9 mouse cellular contexts compared by ENCODE assay signal in the genomic region with DNA sequence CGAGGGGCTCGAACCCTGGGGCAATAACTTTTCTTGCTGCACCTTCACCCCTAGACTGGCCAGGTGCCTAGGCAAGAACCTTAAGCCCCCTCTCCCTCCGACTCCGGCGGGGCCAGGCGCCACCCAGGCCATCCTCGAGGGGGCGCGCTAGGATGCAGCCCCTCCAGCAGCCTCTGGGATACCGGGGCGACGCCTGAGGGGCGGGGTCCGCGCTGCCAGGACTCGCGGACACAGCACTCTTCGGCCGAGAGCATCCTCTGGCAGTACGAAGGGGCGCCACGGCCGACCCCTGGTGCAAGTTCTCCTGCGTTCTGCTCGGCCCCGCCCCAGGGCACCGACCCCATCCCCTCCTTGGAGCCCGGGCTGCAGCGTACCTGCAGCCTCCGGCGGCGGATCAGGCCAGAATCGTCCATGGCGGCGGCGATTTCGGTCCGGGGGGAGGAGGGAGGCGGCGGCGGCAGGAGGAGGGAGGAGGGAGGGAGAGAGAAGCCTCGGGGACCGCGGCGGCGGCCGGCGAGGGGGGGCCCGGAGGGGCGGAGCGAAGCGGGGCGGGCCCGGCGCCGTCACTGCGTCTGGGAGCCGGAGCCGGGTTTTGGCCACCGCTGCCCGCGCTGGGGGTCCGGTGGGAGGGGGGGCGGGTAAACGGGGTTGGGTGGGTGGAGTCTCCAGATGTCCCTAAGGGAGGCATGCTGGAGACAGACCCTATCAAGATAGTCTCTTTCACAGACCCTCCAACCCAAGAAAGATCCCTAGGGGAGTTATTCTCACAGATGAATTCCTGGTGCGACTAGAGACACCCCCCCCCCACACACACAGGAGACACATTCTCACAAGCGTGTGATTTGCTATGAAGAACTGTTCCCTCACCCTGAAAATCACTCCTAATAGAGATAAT. TPM values are rescaled to one million over a fixed set of nuclear protein-coding genes. Genes with fewer than 3 reads are reported as not detected.
A peak's percentile ranks its signal among the peaks of the same experiment; 100 is the strongest.
DNase-seq lines count a peak whose midpoint lies in the region; ATAC-seq and TF ChIP-seq lines count a peak whose summit lies in the region.
"Had no signal": no experiment of that assay in that cellular context is flagged by ENCODE, and none has a peak within 500 bp of the region (broad histone marks: within the 10 kb centered on the region; RNA-seq: fewer than 3 reads in every experiment).

No protein-coding gene starts in this region.

- no peak for DNase-seq in heart, postnatal 14 days
- peak; percentile 63 to 73 for DNase-seq in cerebellum, postnatal 36 days
- DNase-seq in ovary, postnatal 14 days (ENCODE audit: low spot score) = no peak
- no peak for DNase-seq in kidney, adult 2 months

- H3K27ac ChIP-seq in heart, embryonic 14.5 days (replicated peaks in 1 of 2; ENCODE audit: control insufficient read depth in 1 of 2, insufficient read depth in 1 of 2, low read depth in 2 of 2, low read length in 2 of 2) = no peak overlapping the region
- peak overlapping the region; percentile 37; the same call in 1 of the 2 replicates for H3K27ac ChIP-seq in hindbrain, embryonic 12.5 days
- peak overlapping the region; percentile 69 for H3K27ac ChIP-seq in midbrain, embryonic 13.5 days
- no peak overlapping the region for H3K27ac ChIP-seq in kidney, adult 2 months (ENCODE audit: insufficient read depth, low read depth, low read length)

- intact Hi-C loops in heart, postnatal 14 days (cut with DNase I) = no loop called here

- peak overlapping the region; percentile 64 for H3K4me2 ChIP-seq in heart, embryonic 14.5 days (ENCODE audit: low read length)
- H3K4me2 ChIP-seq in hindbrain, embryonic 12.5 days (replicated peaks) = peak overlapping the region; percentile 67
- H3K4me2 ChIP-seq in midbrain, embryonic 13.5 days (replicated peaks) = peak overlapping the region; percentile 92

- 2% methylated on average over 45 of the region's 67 CpGs for WGBS in heart, embryonic 14.5 days
- WGBS in hindbrain, embryonic 12.5 days = under 1% methylated on average over 49 of the region's 67 CpGs
- WGBS in midbrain, embryonic 13.5 days = under 1% methylated on average over 51 of the region's 67 CpGs
- WGBS in kidney, adult 2 months = 1% methylated on average over 46 of the region's 67 CpGs

- H3K9me3 ChIP-seq in heart, embryonic 14.5 days (ENCODE audit: control insufficient read depth, low read length) = no peaks in the 10 kb centered on the region
- H3K9me3 ChIP-seq in E14TG2a.4 (ENCODE audit: low read length) = no peaks in the 10 kb centered on the region
- H3K9me3 ChIP-seq in hindbrain, embryonic 12.5 days (replicated peaks) = no peaks in the 10 kb centered on the region
- H3K9me3 ChIP-seq in midbrain, embryonic 13.5 days = no peaks in the 10 kb centered on the region

- H3K4me1 ChIP-seq in heart, embryonic 14.5 days (ENCODE audit: control insufficient read depth in 2 of 2, insufficient read depth in 2 of 2, low read length in 2 of 2) = peaks cover 0 to 8% of the 10 kb centered on the region in 2 experiments; a peak in 1 of 4 replicates
- peaks cover 37% of the 10 kb centered on the region for H3K4me1 ChIP-seq in E14TG2a.4 (replicated peaks; ENCODE audit: low read depth, low read length)
- H3K4me1 ChIP-seq in hindbrain, embryonic 12.5 days = peaks cover 27% of the 10 kb centered on the region
- H3K4me1 ChIP-seq in midbrain, embryonic 13.5 days (replicated peaks) = peaks cover 34% of the 10 kb centered on the region
- H3K4me1 ChIP-seq in kidney, adult 2 months (ENCODE audit: control insufficient read depth, insufficient read depth, low read length) = no peaks in the 10 kb centered on the region

- no peaks in the 10 kb centered on the region for H3K36me3 ChIP-seq in heart, embryonic 14.5 days (ENCODE audit: control insufficient read depth, insufficient read depth, low read length)
- no peaks in the 10 kb centered on the region for H3K36me3 ChIP-seq in E14TG2a.4 (ENCODE audit: insufficient read depth, low read length)
- no peaks in the 10 kb centered on the region for H3K36me3 ChIP-seq in hindbrain, embryonic 12.5 days
- H3K36me3 ChIP-seq in midbrain, embryonic 13.5 days = no peaks in the 10 kb centered on the region
- no peaks in the 10 kb centered on the region for H3K36me3 ChIP-seq in kidney, adult 2 months (ENCODE audit: control insufficient read depth, insufficient read depth, low read length)

- peak; percentile 46; the same call in 1 of the 2 replicates for ATAC-seq in heart, embryonic 14.5 days (ENCODE audit: insufficient number of reproducible peaks, insufficient read depth, low FRiP score, low read depth)
- ATAC-seq in hindbrain, embryonic 12.5 days (ENCODE audit: low FRiP score) = peak; percentile 67
- ATAC-seq in midbrain, embryonic 13.5 days = peak; percentile 77

- peak overlapping the region; percentile 8 to 39; a peak in 3 of 4 replicates for H3K4me3 ChIP-seq in heart, embryonic 14.5 days (ENCODE audit: control insufficient read depth in 1 of 2, insufficient read depth in 1 of 2, low read depth in 1 of 2, low read length in 2 of 2)
- H3K4me3 ChIP-seq in E14TG2a.4 (replicated peaks; ENCODE audit: low read length) = peak overlapping the region; percentile 83
- H3K4me3 ChIP-seq in hindbrain, embryonic 12.5 days = peak overlapping the region; percentile 51
- peak overlapping the region; percentile 68 for H3K4me3 ChIP-seq in midbrain, embryonic 13.5 days (replicated peaks)
- H3K4me3 ChIP-seq in kidney, adult 2 months (ENCODE audit: insufficient read depth, low read depth, low read length) = no peak overlapping the region

- no peak overlapping the region for H3K9ac ChIP-seq in heart, embryonic 14.5 days (ENCODE audit: low read length)
- H3K9ac ChIP-seq in hindbrain, embryonic 12.5 days = peak overlapping the region; percentile 64
- H3K9ac ChIP-seq in midbrain, embryonic 13.5 days (replicated peaks) = peak overlapping the region; percentile 76

- peaks cover 80% of the 10 kb centered on the region for H3K27me3 ChIP-seq in heart, embryonic 14.5 days (ENCODE audit: control insufficient read depth, insufficient read depth, low read length)
- H3K27me3 ChIP-seq in E14TG2a.4 (ENCODE audit: insufficient read depth, low read length) = peaks cover 68% of the 10 kb centered on the region
- H3K27me3 ChIP-seq in hindbrain, embryonic 12.5 days = peaks cover 78% of the 10 kb centered on the region
- peaks cover 72% of the 10 kb centered on the region for H3K27me3 ChIP-seq in midbrain, embryonic 13.5 days
- peaks cover 4% of the 10 kb centered on the region for H3K27me3 ChIP-seq in kidney, adult 2 months (replicated peaks; ENCODE audit: control insufficient read depth, insufficient read depth, low read length)

- no peak for TF ChIP-seq POLR2A in kidney, adult 2 months (IDR thresholded peaks at IDR 0.05; ENCODE audit: low read depth, low read length)

- peak; percentile 17; the same call in 1 of the 2 replicates for TF ChIP-seq CTCF in E14TG2a.4 (conservative IDR thresholded peaks at IDR 0.05; ENCODE audit: low read length)
- TF ChIP-seq CTCF in kidney, adult 2 months (conservative IDR thresholded peaks at IDR 0.05; ENCODE audit: insufficient read depth, insufficient read length, low read depth, low read length) = no peak

RNA-seq across cellular contexts. Expression of a gene that starts 0.9 kb away (rescaled TPM):
- 0.12 TPM in 1 of 2 replicates, not detected in the other for polyA plus RNA-seq in heart, embryonic 14.5 days (2014; fragmentation: Nextera tagmentation; extraction: Ambion mirVana)
- not detected for total RNA-seq in heart, postnatal 14 days (2021)
- 1.5 and 1.6 TPM in 2 replicates for polyA plus RNA-seq in hindbrain, embryonic 12.5 days (2016; fragmentation: Nextera tagmentation; extraction: Ambion mirVana)
- polyA plus RNA-seq in midbrain, embryonic 13.5 days (2015; fragmentation: Nextera tagmentation; extraction: Ambion mirVana) = 1.9 and 2.7 TPM in 2 replicates
- polyA plus RNA-seq in kidney, adult 2 months (2012; rRNA removed) = not detected in 2 replicates
- polyA plus RNA-seq: large intestine, adult 2 months had no signal

RNA-seq across cellular contexts. Expression of a gene that starts 8.7 kb away (rescaled TPM):
- polyA plus RNA-seq in heart, embryonic 14.5 days (2014; fragmentation: Nextera tagmentation; extraction: Ambion mirVana) = 0.08 and 0.23 TPM in 2 replicates
- not detected for total RNA-seq in heart, postnatal 14 days (2021)
- polyA plus RNA-seq in hindbrain, embryonic 12.5 days (2016; fragmentation: Nextera tagmentation; extraction: Ambion mirVana) = 36.8 and 37.9 TPM in 2 replicates
- polyA plus RNA-seq in midbrain, embryonic 13.5 days (2015; fragmentation: Nextera tagmentation; extraction: Ambion mirVana) = 55.6 and 56.1 TPM in 2 replicates
- polyA plus RNA-seq in kidney, adult 2 months (2012; rRNA removed) = 0.18 and 0.38 TPM in 2 replicates

RNA-seq across cellular contexts. Expression of a gene that starts 23.4 kb away (rescaled TPM):
- not detected in 2 replicates for polyA plus RNA-seq in heart, embryonic 14.5 days (2014; fragmentation: Nextera tagmentation; extraction: Ambion mirVana)
- 1 to 10 TPM; 1.1 to 2.7 TPM for total RNA-seq in heart, postnatal 14 days (2021)
- not detected in 2 replicates for polyA plus RNA-seq in hindbrain, embryonic 12.5 days (2016; fragmentation: Nextera tagmentation; extraction: Ambion mirVana)
- not detected in 2 replicates for polyA plus RNA-seq in midbrain, embryonic 13.5 days (2015; fragmentation: Nextera tagmentation; extraction: Ambion mirVana)
- polyA plus RNA-seq in kidney, adult 2 months (2012; rRNA removed) = not detected in 2 replicates

RNA-seq across cellular contexts. Expression of a gene that starts 23.5 kb away (rescaled TPM):
- polyA plus RNA-seq in heart, embryonic 14.5 days (2014; fragmentation: Nextera tagmentation; extraction: Ambion mirVana) = 792 and 804 TPM in 2 replicates
- total RNA-seq in heart, postnatal 14 days (2021) = 100 to 1,000 TPM; 627 to 727 TPM
- 1,088 and 1,187 TPM in 2 replicates for polyA plus RNA-seq in hindbrain, embryonic 12.5 days (2016; fragmentation: Nextera tagmentation; extraction: Ambion mirVana)
- polyA plus RNA-seq in midbrain, embryonic 13.5 days (2015; fragmentation: Nextera tagmentation; extraction: Ambion mirVana) = 1,603 and 1,658 TPM in 2 replicates
- 304 and 376 TPM in 2 replicates for polyA plus RNA-seq in kidney, adult 2 months (2012; rRNA removed)

RNA-seq across cellular contexts. Expression of a gene that starts 23.7 kb away (rescaled TPM):
- 71.8 and 80.8 TPM in 2 replicates for polyA plus RNA-seq in heart, embryonic 14.5 days (2014; fragmentation: Nextera tagmentation; extraction: Ambion mirVana)
- 10 to 100 TPM; 39.7 to 50.7 TPM for total RNA-seq in heart, postnatal 14 days (2021)
- polyA plus RNA-seq in hindbrain, embryonic 12.5 days (2016; fragmentation: Nextera tagmentation; extraction: Ambion mirVana) = 77.4 and 77.9 TPM in 2 replicates
- polyA plus RNA-seq in midbrain, embryonic 13.5 days (2015; fragmentation: Nextera tagmentation; extraction: Ambion mirVana) = 66.5 and 68.6 TPM in 2 replicates
- 29.4 and 34.4 TPM in 2 replicates for polyA plus RNA-seq in kidney, adult 2 months (2012; rRNA removed)

Comparison
In these comparisons a context has a peak if more than half of its experiments do, and no peak if none do; other contexts are left out.
1. H3K27ac ChIP-seq: peak in hindbrain, embryonic 12.5 days (single experiment) and midbrain, embryonic 13.5 days (single experiment); none in heart, embryonic 14.5 days (0 of 2) and kidney, adult 2 months (single experiment).
2. DNase-seq: peak in cerebellum, postnatal 36 days (2 of 2); none in heart, postnatal 14 days (0 of 2), ovary, postnatal 14 days (single experiment) and kidney, adult 2 months (single experiment).
3. RNA of a gene that starts 8.7 kb away (polyA plus RNA-seq): 55.6 to 56.1 TPM in midbrain, embryonic 13.5 days and 36.8 to 37.9 TPM in hindbrain, embryonic 12.5 days; 0.18 to 0.38 TPM in kidney, adult 2 months and 0.08 to 0.23 TPM in heart, embryonic 14.5 days; every median in the first group is over 10 times any median in the second.
4. Peak in every context shown above with its lines, with median percentiles within 50 percentile points of each other: ATAC-seq and H3K4me2 ChIP-seq.